Mouse (Mus musculus) frontal cortex, adult (tissue): ENCODE measurements around the gene Zfp462.
"Not testable (repeated sequence)": the region's sequence is repeated elsewhere in the genome, so short reads cannot be mapped to it uniquely, and the experiment has no call there.

Experiments used
- ATAC-seq: cut with Nextera tagmentation; 2 replicates; pipeline ENCODE4 v1.9.2; 2017; ENCODE audit warnings: mild to moderate bottlenecking, moderate library complexity, mixed read lengths; ENCODE audit not compliant: low TSS enrichment

Gene Zfp462

DNA sequence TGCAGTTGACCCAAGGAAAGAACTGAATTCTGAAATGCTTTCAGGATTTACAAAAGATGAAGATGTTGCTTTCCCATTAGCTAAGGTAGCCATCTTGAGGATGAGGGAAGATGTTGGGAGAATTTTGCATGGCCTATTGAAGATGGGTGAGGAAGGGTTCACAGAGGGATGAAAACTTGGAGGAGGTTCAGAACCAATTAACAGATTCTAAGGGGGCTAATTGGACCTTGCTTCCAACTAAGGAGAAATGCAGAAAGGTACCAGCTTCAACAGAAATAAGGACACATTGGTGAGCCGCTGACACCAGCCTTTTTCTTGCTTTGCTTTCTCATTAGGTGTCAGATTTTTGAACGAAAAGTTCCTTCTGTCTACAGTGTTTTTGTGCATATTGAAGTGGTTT, 6.0 kb downstream of the Zfp462 start:
- ATAC-seq = no peak

DNA sequence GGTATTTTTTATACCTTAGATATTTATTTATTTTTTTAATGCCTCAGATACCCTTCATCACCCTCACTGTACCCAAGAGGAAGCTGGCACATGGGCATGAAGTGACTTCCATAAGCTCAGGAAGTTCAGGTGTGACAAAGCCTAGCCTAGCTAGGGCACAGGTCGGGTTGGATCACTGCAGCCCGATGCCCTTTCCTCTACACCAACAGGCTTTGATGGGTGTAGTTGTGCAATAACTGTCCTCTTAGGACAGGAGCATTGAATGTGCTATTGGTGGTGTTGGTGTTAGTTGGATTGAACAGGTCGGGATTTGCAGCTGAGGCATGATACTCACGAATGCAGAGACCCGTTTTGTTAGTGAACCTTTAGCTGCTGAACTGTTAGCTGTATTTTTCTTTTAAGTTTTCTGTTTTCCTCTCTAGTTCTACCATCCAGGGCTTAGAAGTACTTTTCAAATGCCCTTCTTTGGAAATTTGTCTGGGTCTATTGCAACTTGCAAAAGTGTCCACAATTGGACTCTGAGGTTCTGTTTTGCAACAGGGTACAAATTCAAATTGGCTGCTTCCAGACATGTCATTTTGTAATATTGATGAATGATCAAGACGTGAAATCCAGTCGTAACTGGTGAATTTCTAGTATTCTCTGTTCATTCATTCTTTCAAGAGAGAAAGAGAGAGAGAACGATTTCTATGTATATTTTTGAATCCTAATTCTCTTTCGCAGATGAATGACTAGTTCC, 9.0 kb downstream of the Zfp462 start:
- ATAC-seq = no peak

DNA sequence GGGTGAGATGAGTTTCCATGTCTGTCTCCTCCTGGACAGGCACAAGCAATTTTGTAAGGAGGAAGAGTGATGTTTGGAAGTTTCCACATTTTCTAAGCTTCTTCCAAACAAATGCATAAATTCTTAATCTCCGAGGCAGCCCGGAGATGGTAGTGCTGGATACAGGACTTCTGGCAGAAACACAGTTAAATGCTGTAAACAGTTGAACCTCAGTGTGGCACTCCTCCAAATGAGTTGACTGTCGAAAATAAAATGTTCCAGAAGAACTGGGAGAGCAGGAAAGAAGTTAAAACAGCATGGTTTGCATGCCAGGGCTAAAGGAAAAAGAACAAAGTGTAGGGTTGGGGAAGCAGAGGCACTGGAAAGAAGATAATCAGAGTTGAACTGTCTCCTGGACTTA, 9.6 kb downstream of the Zfp462 start:
- ATAC-seq = peak; percentile 41; the same call in 1 of the 2 replicates

DNA sequence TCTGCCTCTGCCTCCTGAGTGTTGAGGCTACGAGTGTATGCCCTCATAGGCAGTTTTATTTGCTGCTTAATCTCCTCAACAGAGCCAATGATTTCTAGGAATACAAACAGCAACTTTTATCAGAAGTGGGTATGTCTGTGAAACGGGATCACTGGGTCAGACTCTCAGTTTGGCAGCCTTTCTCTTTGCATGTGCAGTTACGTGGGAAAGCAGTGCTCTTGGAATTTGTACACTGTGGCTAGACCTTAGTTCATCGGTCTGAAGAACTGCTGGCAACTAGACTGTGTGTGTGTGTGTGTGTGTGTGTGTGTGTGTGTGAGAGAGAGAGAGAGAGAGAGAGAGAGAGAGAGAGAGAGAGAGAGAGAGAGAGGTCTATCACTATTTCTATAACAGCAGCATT, 15.9 kb downstream of the Zfp462 start:
- no peak for ATAC-seq

DNA sequence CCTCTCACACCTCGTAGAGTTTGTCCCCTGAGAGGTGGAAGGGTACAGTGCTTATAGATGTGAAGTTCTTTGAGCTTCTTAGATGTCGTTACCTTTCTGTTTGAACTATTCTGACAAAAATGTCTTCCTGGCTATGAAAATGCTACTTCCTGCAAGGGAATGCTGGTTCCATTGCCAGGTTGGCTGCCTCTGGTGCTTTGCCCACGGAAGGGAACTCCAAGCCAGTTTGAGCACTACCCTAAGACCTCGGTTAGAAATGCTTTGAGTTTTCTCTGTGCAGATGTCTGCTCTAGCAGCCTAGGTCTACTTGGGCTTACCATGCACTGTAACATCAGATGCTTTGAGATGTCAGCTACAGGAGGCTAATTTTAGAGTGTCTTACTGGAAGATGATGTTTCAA, 17.3 kb downstream of the Zfp462 start:
- ATAC-seq = no peak

DNA sequence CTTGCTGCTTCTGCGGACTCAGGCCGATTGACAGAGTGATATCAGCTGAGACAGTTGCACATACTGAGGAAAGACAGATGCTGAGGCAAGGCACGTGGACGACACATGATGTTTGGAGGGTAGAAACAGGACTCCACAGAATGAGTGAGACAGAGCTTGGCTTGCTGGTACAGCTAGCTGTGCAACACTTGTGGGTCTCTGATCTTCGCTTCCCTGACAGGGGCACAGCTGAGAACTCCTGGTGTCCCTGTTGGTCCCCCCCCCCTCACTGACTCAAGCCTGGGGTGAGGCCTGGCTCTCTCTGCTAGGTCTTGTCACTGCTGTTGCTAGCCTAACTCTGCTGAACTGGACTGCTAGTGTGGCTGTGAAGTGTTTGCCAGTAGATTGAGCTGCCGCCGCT, 18.7 kb downstream of the Zfp462 start:
- ATAC-seq = no peak

DNA sequence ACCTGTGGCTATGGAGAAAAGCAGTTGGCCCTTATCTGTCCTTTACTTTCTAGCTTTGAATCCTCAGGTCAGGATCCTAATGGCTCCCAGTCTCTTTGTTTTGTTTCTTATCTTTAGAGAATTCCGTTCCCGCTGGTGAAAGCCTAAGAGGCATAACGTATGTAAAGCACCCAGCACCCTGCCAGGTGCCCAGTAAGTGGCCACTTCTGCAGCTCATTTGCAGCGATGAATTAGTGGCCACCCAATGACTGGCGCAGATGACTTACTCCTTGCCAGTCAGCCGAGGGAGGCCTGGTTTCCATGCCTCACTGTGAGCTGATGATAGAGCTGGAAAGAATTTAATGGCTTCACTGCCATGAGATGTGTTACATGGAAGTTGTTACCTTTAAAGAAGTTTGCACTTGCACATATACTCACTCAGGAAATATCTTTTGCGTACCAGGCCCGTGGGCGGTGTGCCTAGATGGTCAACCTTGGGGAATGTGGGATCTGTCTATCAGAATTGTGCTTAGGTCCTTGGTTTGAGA, 20.4 kb downstream of the Zfp462 start:
- ATAC-seq = no peak

DNA sequence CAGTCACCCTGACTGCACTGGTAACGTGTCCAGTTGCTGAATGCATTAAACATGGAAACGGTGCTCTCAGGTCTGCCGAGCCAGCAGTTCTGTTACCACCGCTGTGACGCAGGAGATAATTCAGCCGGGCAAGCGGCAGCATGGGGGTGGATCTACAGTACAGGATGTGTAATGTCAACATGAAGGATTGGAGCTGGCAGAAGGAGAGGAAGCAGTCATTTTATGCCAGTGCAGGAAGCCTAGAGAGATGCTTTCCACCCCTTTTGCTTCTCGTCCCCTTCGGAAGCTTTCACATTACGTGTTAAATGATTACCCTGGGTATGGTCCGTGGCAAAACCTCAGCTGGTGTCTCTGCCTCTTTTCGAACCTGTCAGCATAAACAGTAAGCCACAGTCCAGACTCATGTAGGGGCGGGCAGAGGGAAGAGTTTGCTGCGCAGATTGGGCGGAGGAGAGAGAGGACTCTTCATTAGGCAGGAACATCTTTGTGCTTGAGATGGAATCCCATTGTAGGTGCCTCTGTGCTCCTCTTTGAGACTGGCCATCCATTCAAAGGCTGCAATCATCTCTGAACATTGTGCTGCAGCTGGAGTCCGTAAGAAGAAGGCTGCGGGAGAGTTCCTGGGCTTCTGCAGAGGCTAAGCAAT, 21.4 kb downstream of the Zfp462 start:
- ATAC-seq = peak; percentile 88

DNA sequence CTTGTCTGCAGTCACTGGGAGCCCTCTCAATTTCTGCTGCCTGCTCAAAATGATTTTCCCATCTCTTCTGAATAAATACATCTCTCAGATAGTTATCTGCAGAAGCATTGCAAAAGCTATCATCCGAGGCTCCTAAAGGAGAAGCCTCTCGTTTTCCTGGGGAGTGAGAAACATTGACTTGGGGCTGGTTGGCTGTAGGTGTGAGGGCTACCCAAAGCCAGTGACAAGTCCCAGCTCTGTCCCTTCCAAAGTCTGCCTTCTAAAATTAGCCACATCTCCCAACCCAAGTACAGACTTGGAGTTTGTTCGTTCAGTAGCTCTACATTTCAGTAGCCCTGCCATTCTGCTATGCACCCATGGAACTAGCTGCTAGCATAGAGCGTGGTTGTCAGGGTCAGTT, 22.3 kb downstream of the Zfp462 start:
- 0 out of 2 replicates have a peak, but pooled peaks have one; percentile 2 for ATAC-seq

DNA sequence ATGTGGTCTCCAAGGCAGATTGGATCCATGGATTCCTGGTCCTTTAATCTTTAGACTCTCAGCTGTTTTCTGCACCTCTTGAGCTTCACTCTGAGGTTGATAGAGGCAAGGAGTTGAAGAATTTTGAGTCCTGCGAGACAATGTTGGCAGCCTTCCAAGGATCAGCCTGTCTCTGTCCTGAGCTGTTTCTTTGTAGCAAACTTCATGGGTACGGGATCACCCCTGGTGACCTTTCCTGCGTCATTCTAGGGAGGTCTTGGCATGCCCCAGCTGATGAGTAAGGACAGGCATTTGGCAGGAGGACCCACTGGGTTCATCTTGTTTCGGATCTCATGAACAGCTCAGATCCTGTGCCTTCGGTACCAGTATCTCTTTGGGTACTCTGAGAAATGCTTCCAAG, 22.9 kb downstream of the Zfp462 start:
- no peak for ATAC-seq

DNA sequence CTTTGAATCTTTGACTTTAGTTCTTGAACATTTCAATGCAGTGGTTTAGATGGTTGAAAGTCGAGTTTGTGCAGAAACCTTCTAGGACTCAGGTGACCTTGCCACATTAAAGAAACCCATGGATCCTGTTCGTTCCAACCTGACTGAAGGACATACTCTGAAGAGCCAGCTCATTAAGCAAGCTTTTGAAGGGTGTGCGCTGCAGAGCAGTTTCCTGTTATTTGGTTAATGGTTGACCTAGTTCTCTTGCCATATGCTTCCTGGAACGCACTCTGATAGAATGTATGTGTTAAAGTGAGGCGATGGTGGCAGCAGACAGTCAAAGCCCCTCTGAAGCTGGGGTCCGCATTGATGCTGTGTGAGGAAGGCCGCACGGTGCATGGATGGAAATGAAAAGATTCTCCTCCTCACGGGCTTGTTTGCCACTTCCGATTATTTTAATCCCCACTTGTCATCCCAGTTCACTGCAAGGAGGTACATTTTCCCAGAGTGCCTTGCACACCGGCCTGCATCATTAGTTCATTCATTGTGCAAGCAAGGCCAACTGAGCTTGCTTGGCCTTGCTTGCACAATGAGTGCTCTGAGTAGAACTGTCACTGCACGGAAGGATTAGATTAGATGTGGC, 24.9 kb downstream of the Zfp462 start:
- ATAC-seq = no peak

DNA sequence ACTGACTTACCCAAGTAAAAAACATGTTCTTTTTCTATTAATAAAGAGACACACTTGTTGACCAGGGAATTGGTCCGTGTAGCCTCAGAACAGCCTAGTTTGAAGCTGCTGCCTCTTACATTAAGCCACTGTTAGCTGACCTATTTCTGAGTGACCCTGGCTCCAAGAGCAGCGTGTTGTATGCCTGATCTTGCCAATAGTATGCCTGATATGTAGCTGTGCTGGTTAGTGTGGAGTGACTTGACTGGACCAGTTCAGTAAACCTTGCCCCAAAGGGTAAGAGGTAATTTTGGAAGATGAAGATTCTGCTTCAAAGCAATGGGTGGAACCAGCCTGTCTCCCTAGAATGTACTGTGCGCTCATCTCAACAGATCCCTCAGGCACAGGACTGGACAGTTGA, 26.5 kb downstream of the Zfp462 start:
- no peak for ATAC-seq

DNA sequence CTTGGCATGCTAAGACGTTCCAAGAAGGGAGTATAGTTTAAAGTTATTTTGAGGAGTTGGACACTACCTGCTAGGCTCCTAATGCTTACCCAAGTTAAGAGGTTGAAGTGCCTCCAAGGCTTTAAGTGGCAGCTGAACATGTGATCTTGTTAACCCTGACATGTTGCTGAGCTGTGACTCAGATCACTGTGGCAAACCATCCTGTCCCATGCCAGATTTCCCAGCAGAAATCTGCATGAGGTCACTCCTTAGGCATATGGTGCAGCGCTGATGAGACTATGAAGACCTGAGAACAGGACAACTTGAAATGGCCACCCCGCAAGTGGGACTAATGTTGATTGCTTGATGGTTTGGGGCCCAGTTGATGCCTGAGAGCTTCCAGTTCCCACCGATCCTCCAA, 27.2 kb downstream of the Zfp462 start:
- ATAC-seq = no peak

DNA sequence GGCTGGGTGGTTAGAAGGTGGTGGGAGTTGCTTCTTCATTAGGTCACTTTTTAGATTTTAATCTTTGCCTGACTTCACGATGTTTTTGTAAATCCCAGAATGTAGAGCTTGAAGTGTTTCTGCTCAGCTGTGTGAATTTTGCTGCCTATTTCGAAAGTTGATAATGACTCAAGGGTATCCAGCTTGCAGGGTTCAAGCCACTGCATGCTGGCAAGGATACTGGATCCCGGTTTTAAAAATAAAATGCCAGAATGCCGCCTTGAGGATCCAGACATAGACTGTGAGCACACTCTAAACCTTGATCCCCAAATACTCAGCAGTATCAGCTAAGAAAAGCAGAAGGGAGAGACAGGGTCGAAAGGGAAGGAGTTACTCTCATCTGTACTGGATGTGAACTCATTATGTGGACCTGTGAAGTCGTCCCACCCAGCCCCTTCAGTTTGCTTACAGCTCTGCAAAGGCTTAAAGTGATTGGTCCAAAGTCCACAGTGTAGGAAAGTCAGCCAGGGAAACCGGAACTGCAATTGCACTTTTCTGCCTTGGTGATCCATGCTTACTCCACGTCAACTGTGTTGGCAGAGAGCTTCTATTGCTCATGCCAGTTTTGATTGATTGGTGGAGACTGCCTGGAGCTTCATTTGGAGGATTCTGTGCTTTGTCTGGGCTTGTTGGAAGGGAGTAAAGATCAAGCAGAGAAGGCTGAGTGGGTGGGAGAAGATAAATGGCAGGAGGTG, 28.1 kb downstream of the Zfp462 start:
- ATAC-seq = peak; percentile 28

DNA sequence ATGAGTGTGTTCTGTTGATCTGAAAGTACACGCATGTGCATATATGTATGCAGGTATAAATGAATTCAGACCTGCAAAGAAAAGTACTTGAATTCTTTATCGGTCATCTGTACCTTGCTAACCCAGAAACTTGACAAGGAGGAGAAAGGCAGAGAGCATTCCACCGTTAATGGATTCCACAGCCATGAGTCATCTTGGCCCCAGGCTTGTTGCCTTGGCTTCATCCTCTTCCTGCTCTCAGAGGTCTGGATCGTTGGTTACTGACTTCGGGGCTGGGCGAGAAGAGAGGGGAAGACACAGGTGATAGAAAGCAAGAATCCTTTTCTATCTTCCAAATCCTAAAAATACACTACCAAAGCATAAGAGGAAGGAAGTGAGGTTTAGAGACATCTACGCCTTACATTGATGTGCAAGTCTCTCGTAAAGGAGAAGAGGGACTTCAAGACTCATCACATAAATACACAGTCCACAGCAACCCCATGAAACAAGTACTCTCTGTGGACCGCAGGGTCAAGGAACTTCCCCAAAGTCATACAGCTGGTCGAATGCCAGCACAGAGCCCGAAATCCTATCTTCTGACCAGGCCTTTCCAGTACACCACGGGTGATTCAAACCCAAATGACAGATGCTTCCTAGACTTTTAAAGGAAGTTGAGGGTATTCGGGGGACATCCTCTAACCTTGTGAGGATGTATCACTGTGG, 35.1 kb downstream of the Zfp462 start:
- ATAC-seq = no peak; the same call in 1 of the 2 replicates

DNA sequence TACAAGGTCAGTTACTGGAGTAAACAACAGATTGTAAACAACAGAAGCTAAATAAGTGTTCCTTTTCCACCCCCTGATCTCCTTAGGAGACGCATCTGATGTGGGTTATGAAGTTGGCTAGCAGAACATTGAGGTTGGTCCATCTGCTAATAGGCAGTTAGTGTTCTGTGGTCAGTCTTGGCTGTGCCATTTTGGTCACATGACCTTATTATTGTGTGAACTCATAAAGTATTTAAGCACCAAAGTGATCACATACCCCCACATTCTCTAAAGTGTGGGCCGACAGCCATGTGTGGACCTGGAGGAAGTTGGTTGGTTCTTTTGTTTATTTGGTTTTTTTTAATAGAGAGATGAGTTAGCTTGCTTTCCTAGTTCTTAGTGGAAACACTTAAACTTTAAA, 39.7 kb downstream of the Zfp462 start:
- ATAC-seq = no peak

DNA sequence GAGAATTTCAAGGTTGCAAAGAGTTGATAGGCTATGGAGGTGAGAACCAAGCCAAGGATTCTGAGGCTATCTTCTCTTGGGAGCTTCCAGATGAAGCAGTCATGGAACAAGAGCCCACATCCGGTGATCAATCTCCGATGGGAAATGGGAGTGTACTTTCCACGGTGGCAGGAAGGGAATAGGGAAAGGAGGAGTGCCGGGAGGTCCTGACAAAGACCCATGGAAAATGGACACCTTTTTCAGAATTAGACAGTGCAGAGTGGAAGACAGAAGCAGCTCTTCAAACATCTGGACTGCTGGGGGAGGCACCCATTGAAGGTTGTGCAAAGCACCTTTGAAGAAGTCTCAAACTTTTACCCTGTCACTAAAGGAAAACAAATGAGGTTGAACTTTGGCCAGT, 41.8 kb downstream of the Zfp462 start:
- ATAC-seq = no peak

DNA sequence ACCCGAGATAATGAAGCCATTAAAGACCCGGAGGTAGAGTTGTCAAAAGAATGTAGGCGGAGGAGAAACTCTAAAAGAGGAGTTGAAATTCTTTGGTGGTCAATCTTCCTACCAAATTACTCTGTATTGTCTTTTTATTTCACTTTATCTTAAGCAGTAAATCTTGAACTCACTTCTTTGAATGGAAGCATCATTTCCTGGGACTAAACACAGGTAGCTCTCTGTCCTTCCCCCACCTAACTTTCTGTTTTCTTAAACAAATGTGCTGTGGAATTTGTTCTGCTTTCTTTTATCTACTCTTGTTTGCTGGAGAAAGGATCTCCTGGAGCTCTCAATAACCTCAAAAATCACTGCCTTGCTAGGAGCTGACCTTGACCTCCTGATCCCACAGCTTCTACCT, 42.4 kb downstream of the Zfp462 start:
- ATAC-seq = no peak

DNA sequence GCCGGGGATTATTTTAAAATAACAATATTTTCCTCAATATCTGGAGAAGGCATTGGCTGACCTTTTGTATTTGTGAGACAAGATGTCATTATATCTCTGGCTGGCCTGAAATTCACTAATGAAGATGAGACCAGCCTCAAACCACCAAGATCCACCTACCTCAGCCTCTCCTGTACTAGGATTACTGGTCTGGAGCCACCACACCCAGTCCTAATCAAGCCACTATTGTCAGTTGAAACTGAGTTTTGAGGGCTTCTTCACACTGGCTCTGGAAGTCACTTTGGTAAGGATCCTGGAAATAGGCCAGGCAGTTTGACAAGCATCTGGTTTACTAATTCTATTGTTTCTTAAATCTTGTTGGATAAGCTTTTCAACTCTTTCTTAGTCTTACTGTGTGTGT, 43.1 kb downstream of the Zfp462 start:
- no peak for ATAC-seq

DNA sequence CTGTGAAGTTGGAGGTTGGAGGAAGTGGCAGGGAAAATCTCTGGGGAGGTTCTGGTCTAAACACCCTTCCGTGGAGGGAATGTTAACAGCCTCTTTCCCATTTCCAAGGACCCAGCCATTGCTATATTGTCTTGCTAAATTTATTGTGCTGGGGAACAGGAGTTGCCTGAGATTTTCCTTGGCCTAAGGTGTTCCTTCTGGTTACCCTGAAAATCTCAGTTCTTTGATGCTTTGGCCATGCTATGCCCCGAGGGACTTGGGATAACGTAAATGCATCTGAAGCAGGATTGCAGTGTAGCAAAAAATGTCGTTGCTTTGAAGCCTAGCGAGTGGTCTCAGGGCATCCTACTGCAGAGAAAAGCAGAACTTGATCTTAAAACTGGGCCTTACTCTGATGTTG, 47.1 kb downstream of the Zfp462 start:
- no peak for ATAC-seq

DNA sequence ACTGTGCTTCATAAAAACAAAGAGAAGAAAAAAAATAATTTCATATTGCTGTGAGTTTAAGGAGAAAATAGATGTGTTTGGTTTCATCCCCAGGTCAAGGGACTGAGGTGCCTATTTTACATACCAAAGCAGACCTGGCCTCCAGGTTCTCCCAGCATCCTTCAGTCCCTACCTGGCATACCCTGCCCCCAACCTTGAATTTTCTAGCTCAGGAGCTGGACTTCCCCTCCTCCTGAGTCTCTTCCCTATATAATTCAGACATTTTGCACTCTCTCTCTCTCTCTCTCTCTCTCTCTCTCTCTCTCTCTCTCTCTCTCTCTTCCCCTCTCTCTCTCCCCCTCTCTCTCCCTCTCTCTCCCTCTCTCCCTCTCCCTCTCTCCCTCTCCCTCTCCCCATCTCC, 48.2 kb downstream of the Zfp462 start:
- not testable (repeated sequence) for ATAC-seq

DNA sequence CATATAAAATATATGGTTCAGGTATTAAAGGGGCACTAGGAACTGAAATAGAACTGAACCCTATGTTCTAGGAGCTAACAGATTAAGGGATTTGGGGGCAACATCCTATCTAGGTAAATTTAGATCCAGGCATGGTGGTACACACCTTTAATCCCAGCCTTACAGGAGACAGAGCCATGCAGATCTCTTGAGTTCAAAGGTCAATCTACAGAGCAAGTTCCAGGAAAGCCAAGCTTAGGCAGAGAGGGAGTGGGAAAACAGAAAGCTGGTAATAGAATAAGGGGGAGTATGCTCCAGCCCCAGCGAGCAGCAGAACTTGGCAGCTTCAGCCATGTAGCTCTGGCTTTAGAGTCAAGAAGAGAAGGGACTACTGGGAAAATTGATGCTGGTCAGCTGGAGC, 50.4 kb downstream of the Zfp462 start:
- no peak for ATAC-seq
